Mouse (Mus musculus): ENCODE data around the gene Ankrd11.
"Not testable (repeated sequence)": the region's sequence is repeated elsewhere in the genome, so short reads cannot be mapped to it uniquely, and the experiment has no call there.

The Ankrd11 gene

GRCm38 (mm10) chr8:123040110-123040650 is 1.9 kb downstream of the Ankrd11 start:
- DNase-seq (ENCODE audit: low spot score in 2 of 2) = no peak

- DNase-seq (ENCODE audit: low spot score in 2 of 2) = no peak
These were observed 2.5 kb downstream of the Ankrd11 start for GRCm38 (mm10) chr8:123039376-123040109.

- DNase-seq (ENCODE audit: low spot score in 2 of 2) = no peak
These were observed 3.7 kb downstream of the Ankrd11 start for GRCm38 (mm10) chr8:123038351-123038750.

GRCm38 (mm10) chr8:123037487-123037886 is 4.6 kb downstream of the Ankrd11 start:
- DNase-seq (ENCODE audit: low spot score in 2 of 2) = no peak

- no peak for DNase-seq (ENCODE audit: low spot score in 2 of 2)
These were observed 5.1 kb downstream of the Ankrd11 start for GRCm38 (mm10) chr8:123036956-123037355.

- no peak for DNase-seq (ENCODE audit: low spot score in 2 of 2)
These were observed 7.9 kb downstream of the Ankrd11 start for GRCm38 (mm10) chr8:123034171-123034570.

- no peak for DNase-seq (ENCODE audit: low spot score in 2 of 2)
These were observed 8.6 kb downstream of the Ankrd11 start for GRCm38 (mm10) chr8:123033431-123033830.

GRCm38 (mm10) chr8:123032730-123033129 is 9.3 kb downstream of the Ankrd11 start:
- DNase-seq (ENCODE audit: low spot score in 2 of 2) = no peak

GRCm38 (mm10) chr8:123031321-123031978 is 10.6 kb downstream of the Ankrd11 start:
- no peak for DNase-seq (ENCODE audit: low spot score in 2 of 2)

GRCm38 (mm10) chr8:123030091-123030490 is 12.0 kb downstream of the Ankrd11 start:
- not testable (repeated sequence) for DNase-seq (ENCODE audit: low spot score in 2 of 2)

- no peak for DNase-seq (ENCODE audit: low spot score in 2 of 2)
These were observed 14.3 kb downstream of the Ankrd11 start for GRCm38 (mm10) chr8:123027786-123028185.

GRCm38 (mm10) chr8:123025951-123026351 is 16.1 kb downstream of the Ankrd11 start:
- no peak for DNase-seq (ENCODE audit: low spot score in 2 of 2)

GRCm38 (mm10) chr8:123024226-123024625 is 17.9 kb downstream of the Ankrd11 start:
- no peak for DNase-seq (ENCODE audit: low spot score in 2 of 2)

- DNase-seq (ENCODE audit: low spot score in 2 of 2) = no peak
These were observed 19.4 kb downstream of the Ankrd11 start for GRCm38 (mm10) chr8:123022727-123023126.

GRCm38 (mm10) chr8:123021259-123021658 is 20.8 kb downstream of the Ankrd11 start:
- DNase-seq (ENCODE audit: low spot score in 2 of 2) = no peak

GRCm38 (mm10) chr8:123020859-123021258 is 21.2 kb downstream of the Ankrd11 start:
- DNase-seq (ENCODE audit: low spot score in 2 of 2) = no peak

- DNase-seq (ENCODE audit: low spot score in 2 of 2) = no peak
These were observed 22.0 kb downstream of the Ankrd11 start for GRCm38 (mm10) chr8:123020084-123020483.

- DNase-seq (ENCODE audit: low spot score in 2 of 2) = no peak
These were observed 23.5 kb downstream of the Ankrd11 start for GRCm38 (mm10) chr8:123018484-123019164.

- DNase-seq (ENCODE audit: low spot score in 2 of 2) = no peak
These were observed 24.9 kb downstream of the Ankrd11 start for GRCm38 (mm10) chr8:123017143-123017542.

GRCm38 (mm10) chr8:123015074-123015473 is 27.0 kb downstream of the Ankrd11 start:
- no peak for DNase-seq (ENCODE audit: low spot score in 2 of 2)

- no peak for DNase-seq (ENCODE audit: low spot score in 2 of 2)
These were observed 27.6 kb downstream of the Ankrd11 start for GRCm38 (mm10) chr8:123014429-123014828.

- DNase-seq (ENCODE audit: low spot score in 2 of 2) = no peak
These were observed 30.8 kb downstream of the Ankrd11 start for GRCm38 (mm10) chr8:123011321-123011720.
